Mouse (Mus musculus) layer of hippocampus, adult 6 months (tissue): Measurements from ENCODE around the gene Vmn1r69. TPM values are rescaled to one million over a fixed set of nuclear protein-coding genes. Genes with fewer than 3 reads are reported as not detected.

ENCODE experiments used
- long read RNA-seq, 2 experiments: library from polyadenylated mRNA; unstranded; transcript quantifications; one replicate each; pipeline ENCODE4 v2.0.0; 2019 to 2020
- polyA plus RNA-seq: library from polyadenylated mRNA; unstranded; fragments of <200 nt; fragmentation: Nextera tagmentation; gene quantifications from 2 replicates; pipeline ENCODE4 v1.2.3, GENCODE M21; 2021

Vmn1r69 gene
- polyA plus RNA-seq, result not detected in 2 replicates
- long read RNA-seq, experiment 1, result 0 reads
- long read RNA-seq, experiment 2, result 0 reads

GRCm38 (mm10) chr7:10613559-10613958 is at the start of gene Vmn1r69:
Gene Vmn1r69 (minus strand): TSS chr7:10613659.

GRCm38 (mm10) chr7:10631232-10631631 is 17.8 kb upstream of the Vmn1r69 start, which contains the start of gene Vmn1r70:
Gene Vmn1r70 (plus strand): TSS chr7:10631532.

GRCm38 (mm10) chr7:10558385-10558784 is 55.1 kb downstream of the Vmn1r69 start, which contains the start of gene Vmn1r68:
Gene Vmn1r68 (minus strand): TSS chr7:10558485.

Other genes with a start within 250 kb of the Vmn1r69 start
- gene Vmn1r67, start 170.3 kb downstream of the Vmn1r69 start, polyA plus RNA-seq, result not detected in 2 replicates
- gene Zik1, start 118.3 kb downstream of the Vmn1r69 start, polyA plus RNA-seq, result 5.0 and 5.4 TPM in 2 replicates
- gene Vmn1r68, start 55.2 kb downstream of the Vmn1r69 start, polyA plus RNA-seq, result not detected in 2 replicates
- gene Vmn1r70, start 17.9 kb upstream of the Vmn1r69 start, polyA plus RNA-seq, result not detected in 2 replicates
- gene Nlrp4b, start 74.1 kb upstream of the Vmn1r69 start, polyA plus RNA-seq, result not detected in 2 replicates
- not detected in 2 replicates for gene Vmn1r71, start 140.7 kb upstream of the Vmn1r69 start, polyA plus RNA-seq